Mouse (Mus musculus) liver, postnatal 0 days (tissue): Measurements from ENCODE around the gene Strn3.

Source experiments
- CTCF ChIP-seq: sonication (generic); IDR thresholded peaks from 2 replicates; pipeline ENCODE4 v1.5.1; 2016; ENCODE audit warnings: antibody characterized with exemption, low read depth
- EP300 ChIP-seq: IDR thresholded peaks from 2 replicates; pipeline ENCODE4 v1.6.1; 2016; ENCODE audit warnings: antibody characterized with exemption, low read depth, mild to moderate bottlenecking

DNA sequence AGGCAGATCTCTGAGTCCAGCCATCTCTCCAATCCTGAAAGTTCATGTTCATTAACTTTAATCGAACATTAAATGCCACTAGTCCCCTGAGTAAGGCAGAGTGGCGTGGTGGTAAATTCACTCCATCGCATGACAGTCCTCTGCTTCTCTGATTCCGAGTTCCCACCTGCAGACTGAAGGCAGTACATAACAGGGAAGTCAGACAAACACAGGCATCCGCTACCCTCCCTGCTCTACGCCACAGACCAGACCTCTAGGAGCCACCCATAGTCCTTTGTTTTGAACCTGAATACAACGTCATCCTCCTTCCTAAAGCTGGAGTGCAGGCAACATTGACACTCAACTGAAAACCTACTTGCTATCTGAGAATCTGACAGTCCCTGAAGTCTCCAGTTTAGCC lies 12.9 kb upstream of the Strn3 start:
- TF ChIP-seq CTCF (no peak), EP300 (no peak)
